Mouse (Mus musculus) CH12.LX (cell line): ENCODE results near the gene Map4k3.

Source experiments
- CTCF ChIP-seq, 2 experiments: IDR thresholded peaks in 1 of 2; conservative IDR thresholded peaks in 1 of 2; 2 replicates each; pipeline ENCODE4 v1.5.1; 2011 to 2012; ENCODE audit warnings: low read depth in 2 of 2, low read length in 2 of 2, improper control_type of control experiment in 1 of 2, inconsistent platforms in 1 of 2, mild to moderate bottlenecking in 1 of 2, moderate library complexity in 1 of 2
- ELF1 ChIP-seq: IDR thresholded peaks from 2 replicates; pipeline ENCODE4 v1.6.1; 2014; ENCODE audit warnings: low read depth, mild to moderate bottlenecking, inconsistent platforms, low read length, improper control_type of control experiment
- EP300 ChIP-seq: IDR thresholded peaks from 2 replicates; pipeline ENCODE4 v1.6.1; 2011; ENCODE audit warnings: low read length, improper control_type of control experiment
- ETS1 ChIP-seq: conservative IDR thresholded peaks from 2 replicates; pipeline ENCODE4 v1.6.1; 2012; ENCODE audit warnings: low read depth, mild to moderate bottlenecking, inconsistent platforms, low read length, improper control_type of control experiment, moderate library complexity
- GABPA ChIP-seq: IDR thresholded peaks from 2 replicates; pipeline ENCODE4 v1.6.1; 2012; ENCODE audit warnings: low read depth, low read length, improper control_type of control experiment, inconsistent platforms; ENCODE audit not compliant: insufficient replicate concordance
- MEF2A ChIP-seq: IDR thresholded peaks from 2 replicates; pipeline ENCODE4 v1.6.1; 2014; ENCODE audit warnings: low read depth, mild to moderate bottlenecking, inconsistent platforms, low read length, improper control_type of control experiment, borderline replicate concordance
- MXI1 ChIP-seq: IDR thresholded peaks from 2 replicates; pipeline ENCODE4 v1.6.1; 2011; ENCODE audit warnings: mild to moderate bottlenecking, low read depth, low read length, improper control_type of control experiment
- POLR2AphosphoS2 ChIP-seq: IDR thresholded peaks from 2 replicates; pipeline ENCODE4 v1.6.1; 2011; ENCODE audit warnings: low read depth, low read length, improper control_type of control experiment
- TBP ChIP-seq: conservative IDR thresholded peaks from 2 replicates; pipeline ENCODE4 v1.6.1; 2011; ENCODE audit warnings: low read depth, low read length, improper control_type of control experiment
- USF2 ChIP-seq: conservative IDR thresholded peaks from 2 replicates; pipeline ENCODE4 v1.6.1; 2011; ENCODE audit warnings: low read depth, low read length, improper control_type of control experiment
- ZC3H11A ChIP-seq: IDR thresholded peaks from 2 replicates; pipeline ENCODE4 v1.6.1; 2012; ENCODE audit warnings: low read depth, mild to moderate bottlenecking, inconsistent platforms, low read length, improper control_type of control experiment

GRCm38 (mm10) chr17:80726821-80727220, 1.5 kb downstream of the Map4k3 start:
- no peak for TF ChIP-seq USF2
- no peak for TF ChIP-seq MXI1
- TF ChIP-seq TBP = no peak
- no peak for TF ChIP-seq EP300
- no peak for TF ChIP-seq ELF1
- TF ChIP-seq CTCF (conservative IDR thresholded peaks at IDR 0.05 in 1 of 2, IDR thresholded peaks at IDR 0.05 in 1 of 2; ENCODE audit: low read depth in 2 of 2, low read length in 2 of 2) = no peak
- no peak for TF ChIP-seq ZC3H11A
- TF ChIP-seq POLR2AphosphoS2 = no peak
- TF ChIP-seq GABPA = no peak
- TF ChIP-seq ETS1 = no peak
- no peak for TF ChIP-seq MEF2A
